Mouse (Mus musculus) forebrain, embryonic 10.5 days (tissue): ENCODE data around the gene Anks3. TPM values are rescaled to one million over a fixed set of nuclear protein-coding genes. Genes with fewer than 3 reads are reported as not detected.
A peak's percentile ranks its signal among the peaks of the same experiment; 100 is the strongest.

Experiments used
- DNase-seq: peaks from one replicate; pipeline ENCODE4 v3.0.0-alpha.2; 2017; ENCODE audit warnings: low spot score; ENCODE audit errors: extremely low spot score
- H3K27ac ChIP-seq: fragments of 300-500 bp; sonication (generic); 2 replicates; pipeline ENCODE4 v1.5.1; 2016; ENCODE audit warnings: mild to moderate bottlenecking
- H3K27me3 ChIP-seq: fragments of 300-500 bp; sonication (generic); 2 replicates; pipeline ENCODE4 v1.6.1; 2016; ENCODE audit warnings: mild to moderate bottlenecking; ENCODE audit not compliant: poor library complexity, severe bottlenecking
- H3K36me3 ChIP-seq: fragments of 300-500 bp; sonication (generic); replicated peaks from 2 replicates; pipeline ENCODE4 v1.6.1; 2016; ENCODE audit warnings: mild to moderate bottlenecking, moderate library complexity
- H3K4me1 ChIP-seq: fragments of 300-500 bp; sonication (generic); 2 replicates; pipeline ENCODE4 v1.6.1; 2016
- H3K4me3 ChIP-seq: fragments of 300-500 bp; sonication (generic); 2 replicates; pipeline ENCODE4 v1.5.1; 2016; ENCODE audit warnings: mild to moderate bottlenecking, moderate library complexity
- H3K9me3 ChIP-seq: fragments of 300-500 bp; sonication (generic); 2 replicates; pipeline ENCODE4 v1.6.1; 2016; ENCODE audit warnings: mild to moderate bottlenecking, moderate library complexity
- WGBS: fragments of 180-500 bp; shearing (Covaris S2); methylation state at CpG from one replicate; pipeline ENCODE4 v1.1.7; 2016; 5-methylcytosine and 5-hydroxymethylcytosine counted together
- polyA plus RNA-seq: library from polyadenylated mRNA; unstranded; fragments of >200 nt; fragmentation: Nextera tagmentation; extraction: Ambion mirVana; gene quantifications from 2 replicates; pipeline ENCODE4 v1.2.1, GENCODE M21; 2016

Gene Anks3
- polyA plus RNA-seq, 1 experiment from 2014 or later, result 49.3 TPM

- Histone ChIP-seq H3K27ac (no peak overlapping the region), H3K4me3 (no peak overlapping the region), H3K36me3 (peaks cover 40% of the 10 kb centered on the region), H3K27me3 (no peaks in the 10 kb centered on the region), H3K4me1 (peaks cover 26% of the 10 kb centered on the region), H3K9me3 (no peaks in the 10 kb centered on the region)
- no peak for DNase-seq
- WGBS, result 93% methylated on average over 8 of the region's 8 CpGs
These were observed 3.7 kb downstream of the Anks3 start for GRCm38 (mm10) chr16:4960260-4960659.

- 97% methylated on average over 3 of the region's 3 CpGs for WGBS
- no peak overlapping the region for H3K4me3 ChIP-seq
- peaks cover 68% of the 10 kb centered on the region for H3K36me3 ChIP-seq
- H3K27ac ChIP-seq, result no peak overlapping the region
- no peak for DNase-seq
- no peaks in the 10 kb centered on the region for H3K27me3 ChIP-seq
- peaks cover 3% of the 10 kb centered on the region for H3K4me1 ChIP-seq
- no peaks in the 10 kb centered on the region for H3K9me3 ChIP-seq
These were observed 6.6 kb downstream of the Anks3 start for GRCm38 (mm10) chr16:4957446-4957845.

DNA sequence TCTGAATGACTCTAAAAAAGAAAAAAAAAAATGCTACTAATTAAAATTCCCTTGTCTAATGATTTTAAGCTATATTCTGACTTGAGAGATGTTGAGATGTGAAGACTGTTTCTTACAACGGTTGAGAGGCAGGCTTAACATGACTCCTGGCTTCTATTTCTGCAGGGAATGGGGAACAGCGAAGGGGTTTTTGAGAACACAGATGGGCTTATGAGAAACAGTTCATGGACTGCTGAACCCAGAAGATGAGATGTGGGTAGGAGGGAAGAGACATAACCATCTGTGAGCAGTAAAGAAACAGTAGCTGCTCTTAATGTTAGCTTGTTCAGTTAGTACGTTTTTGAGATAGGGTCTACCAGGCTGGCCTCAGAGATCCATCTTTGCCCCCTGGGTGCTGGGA, 7.4 kb downstream of the Anks3 start:
- Histone ChIP-seq H3K9me3 (no peaks in the 10 kb centered on the region), H3K4me1 (no peaks in the 10 kb centered on the region), H3K4me3 (no peak overlapping the region), H3K27ac (no peak overlapping the region), H3K27me3 (no peaks in the 10 kb centered on the region), H3K36me3 (peaks cover 77% of the 10 kb centered on the region)
- no peak for DNase-seq
- 90% methylated on average over 3 of the region's 3 CpGs for WGBS

GRCm38 (mm10) chr16:4947378-4947777, 16.6 kb downstream of the Anks3 start:
- H3K27me3 ChIP-seq, result no peaks in the 10 kb centered on the region
- no peak for DNase-seq
- no peak overlapping the region for H3K4me3 ChIP-seq
- H3K4me1 ChIP-seq, result no peaks in the 10 kb centered on the region
- no peak overlapping the region for H3K27ac ChIP-seq
- WGBS, result 97% methylated on average over 4 of the region's 4 CpGs
- H3K9me3 ChIP-seq, result no peaks in the 10 kb centered on the region
- peaks cover 92% of the 10 kb centered on the region for H3K36me3 ChIP-seq

GRCm38 (mm10) chr16:4946155-4946554, 17.9 kb downstream of the Anks3 start:
- H3K9me3 ChIP-seq, result no peaks in the 10 kb centered on the region
- DNase-seq, result no peak
- H3K27ac ChIP-seq, result no peak overlapping the region
- H3K4me3 ChIP-seq, result no peak overlapping the region
- H3K36me3 ChIP-seq, result peaks cover 92% of the 10 kb centered on the region
- no peaks in the 10 kb centered on the region for H3K27me3 ChIP-seq
- no peaks in the 10 kb centered on the region for H3K4me1 ChIP-seq
- WGBS, result 90% methylated on average over 3 of the region's 3 CpGs

- Histone ChIP-seq H3K27me3 (no peaks in the 10 kb centered on the region), H3K36me3 (peaks cover 92% of the 10 kb centered on the region), H3K4me3 (no peak overlapping the region), H3K9me3 (no peaks in the 10 kb centered on the region), H3K27ac (no peak overlapping the region), H3K4me1 (peaks cover 2% of the 10 kb centered on the region)
- 83% methylated on average over 4 of the region's 4 CpGs for whole genome bisulfite sequencing
- DNase-seq, result no peak
These were observed 18.6 kb downstream of the Anks3 start for GRCm38 (mm10) chr16:4945415-4945814.

GRCm38 (mm10) chr16:4943431-4943830, 20.6 kb downstream of the Anks3 start:
- H3K9me3 ChIP-seq, result no peaks in the 10 kb centered on the region
- WGBS, result 97% methylated on average over 3 of the region's 3 CpGs
- H3K27me3 ChIP-seq, result no peaks in the 10 kb centered on the region
- peaks cover 20% of the 10 kb centered on the region for H3K4me1 ChIP-seq
- H3K36me3 ChIP-seq, result peaks cover 86% of the 10 kb centered on the region
- no peak overlapping the region for H3K27ac ChIP-seq
- DNase-seq, result no peak
- no peak overlapping the region for H3K4me3 ChIP-seq

DNA sequence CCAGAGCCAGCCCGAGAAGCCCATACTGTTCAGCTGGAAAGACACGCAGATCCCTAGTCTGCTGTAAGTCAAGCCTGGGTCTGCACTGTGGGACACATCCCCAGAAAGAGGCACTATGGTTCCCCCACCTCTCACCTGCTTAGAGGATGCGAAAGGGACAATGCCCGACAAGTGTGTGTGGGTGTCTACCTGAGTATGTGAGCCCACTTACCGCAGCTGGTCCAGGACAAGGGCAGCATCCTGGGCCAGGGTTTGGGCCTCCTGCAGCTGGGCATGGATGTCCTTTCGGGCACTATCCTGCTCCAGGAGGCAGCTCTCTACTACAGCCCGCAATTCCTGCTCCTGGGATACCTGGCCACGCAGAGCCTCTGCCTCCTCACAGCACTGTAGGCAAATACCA, 21.1 kb downstream of the Anks3 start:
- Histone ChIP-seq H3K36me3 (peaks cover 84% of the 10 kb centered on the region), H3K27ac (no peak overlapping the region), H3K9me3 (no peaks in the 10 kb centered on the region), H3K4me1 (peaks cover 22% of the 10 kb centered on the region), H3K27me3 (no peaks in the 10 kb centered on the region), H3K4me3 (no peak overlapping the region)
- no peak for DNase-seq
- 92% methylated on average over 8 of the region's 8 CpGs for WGBS

DNA sequence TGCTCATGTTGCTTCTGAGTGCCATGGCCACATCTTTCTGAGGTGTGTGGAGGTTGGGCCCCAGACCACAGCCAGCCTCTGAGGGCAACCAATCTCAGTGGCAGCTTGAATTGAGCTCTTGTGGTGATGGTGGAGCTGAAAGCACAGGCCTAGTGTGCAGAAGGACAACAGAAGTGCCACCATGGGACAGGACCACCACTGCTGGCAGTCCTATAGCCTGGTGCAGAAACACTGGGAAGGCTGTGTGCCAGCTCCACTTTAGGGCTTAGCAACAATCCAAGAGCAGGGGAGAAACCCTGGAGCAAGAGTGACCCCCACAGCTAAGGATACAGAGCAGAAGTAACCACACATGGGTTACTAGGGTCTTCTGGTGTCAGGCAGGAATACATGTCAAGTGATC, 23.0 kb downstream of the Anks3 start:
- Histone ChIP-seq H3K9me3 (no peaks in the 10 kb centered on the region), H3K27ac (no peak overlapping the region), H3K36me3 (peaks cover 84% of the 10 kb centered on the region), H3K4me1 (peaks cover 22% of the 10 kb centered on the region), H3K4me3 (no peak overlapping the region), H3K27me3 (no peaks in the 10 kb centered on the region)
- no peak for DNase-seq

DNA sequence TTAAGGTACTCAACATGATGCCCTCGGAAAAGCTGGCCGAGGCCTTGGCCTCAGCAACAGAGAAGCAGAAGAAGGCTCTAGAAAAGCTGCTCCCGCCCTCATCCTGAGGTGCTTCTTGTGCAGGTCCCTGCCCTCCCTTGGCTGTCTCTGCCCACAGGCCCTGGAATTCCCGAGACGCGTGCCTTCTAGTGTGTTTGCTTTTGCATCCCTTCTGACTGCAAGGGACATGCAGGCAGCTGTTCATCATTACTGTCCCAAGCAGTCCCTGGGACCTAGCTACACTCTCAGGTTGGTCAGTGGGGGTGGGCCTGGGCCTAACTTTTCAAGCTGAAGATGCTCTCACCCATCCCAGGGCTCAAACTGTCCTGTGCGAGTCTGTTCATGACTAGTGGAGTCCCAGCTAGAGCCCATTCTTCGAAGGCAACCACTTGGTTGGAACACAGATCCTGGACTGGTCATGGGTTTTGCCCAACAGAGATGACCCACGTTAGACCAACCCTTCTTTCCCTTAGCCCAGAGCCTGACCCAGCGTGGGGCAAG, 23.6 kb downstream of the Anks3 start:
- H3K4me1 ChIP-seq, result peaks cover 22% of the 10 kb centered on the region
- DNase-seq, result no peak
- H3K4me3 ChIP-seq, result peak overlapping the region; percentile 81
- no peaks in the 10 kb centered on the region for H3K9me3 ChIP-seq
- 87% methylated on average over 10 of the region's 10 CpGs for WGBS
- no peaks in the 10 kb centered on the region for H3K27me3 ChIP-seq
- H3K27ac ChIP-seq, result no peak overlapping the region
- peaks cover 84% of the 10 kb centered on the region for H3K36me3 ChIP-seq

- peak overlapping the region; percentile 81 for H3K4me3 ChIP-seq
- H3K36me3 ChIP-seq, result peaks cover 84% of the 10 kb centered on the region
- DNase-seq, result peak; percentile 20
- H3K9me3 ChIP-seq, result no peaks in the 10 kb centered on the region
- H3K4me1 ChIP-seq, result peaks cover 22% of the 10 kb centered on the region
- WGBS, result 4% methylated on average over 16 of the region's 16 CpGs
- peak overlapping the region; percentile 90 for H3K27ac ChIP-seq
- H3K27me3 ChIP-seq, result no peaks in the 10 kb centered on the region
These were observed 24.6 kb downstream of the Anks3 start for GRCm38 (mm10) chr16:4939412-4939811.

DNA sequence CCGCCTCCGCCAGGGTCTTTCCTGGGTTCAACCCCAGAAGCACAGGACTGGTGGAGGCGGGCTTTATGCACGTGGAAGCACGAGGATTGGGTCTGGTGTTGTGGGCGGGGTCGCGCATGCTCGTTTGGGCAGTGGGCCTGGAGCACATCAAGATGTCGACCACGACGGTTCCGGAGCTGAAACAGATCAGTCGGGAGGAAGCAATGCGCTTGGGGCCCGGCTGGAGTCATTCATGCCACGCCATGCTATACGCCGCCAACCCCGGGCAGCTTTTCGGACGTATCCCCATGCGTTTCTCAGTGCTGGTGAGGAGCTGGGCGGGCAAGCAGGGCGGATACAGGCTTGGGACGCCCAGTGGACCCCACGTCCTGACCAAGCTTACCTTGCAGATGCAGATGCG, 25.0 kb downstream of the Anks3 start:
- no peaks in the 10 kb centered on the region for H3K9me3 ChIP-seq
- peak overlapping the region; percentile 81 for H3K4me3 ChIP-seq
- no peaks in the 10 kb centered on the region for H3K27me3 ChIP-seq
- H3K27ac ChIP-seq, result peak overlapping the region; percentile 90
- peak; percentile 95 for DNase-seq
- peaks cover 22% of the 10 kb centered on the region for H3K4me1 ChIP-seq
- under 1% methylated on average over 28 of the region's 28 CpGs for WGBS
- H3K36me3 ChIP-seq, result peaks cover 84% of the 10 kb centered on the region

- no peak for DNase-seq
- Histone ChIP-seq H3K27ac (peak within 1 kb of the TSS; percentile 90), H3K4me3 (peak within 1 kb of the TSS; percentile 81), H3K4me1 (peaks cover 22% of the 10 kb centered on the region), H3K27me3 (no peaks in the 10 kb centered on the region), H3K9me3 (no peaks in the 10 kb centered on the region), H3K36me3 (peaks cover 84% of the 10 kb centered on the region)
- WGBS, result 6% methylated on average over 2 of the region's 2 CpGs
These were observed 25.5 kb downstream of the Anks3 start, which contains the start of gene Nudt16l1 for GRCm38 (mm10) chr16:4938461-4938860. TSS of gene Nudt16l1 (plus strand) at chr16:4938761.
